Mouse (Mus musculus) stomach, embryonic 15.5 days (tissue): ENCODE results near the gene Gm20075. TPM values are rescaled to one million over a fixed set of nuclear protein-coding genes. Genes with fewer than 3 reads are reported as not detected.

Experiments used
- ATAC-seq: fragments of 200-750 bp; cut with Nextera tagmentation; 2 replicates; pipeline ENCODE4 v1.8.0; 2017; ENCODE audit warnings: low read depth, moderate number of reproducible peaks, moderate TSS enrichment; ENCODE audit not compliant: insufficient read depth, low FRiP score
- H3K27ac ChIP-seq: fragments of 300-500 bp; sonication (generic); 2 replicates; pipeline ENCODE4 v1.5.1; 2015; ENCODE audit warnings: mild to moderate bottlenecking, inconsistent platforms
- H3K27me3 ChIP-seq: fragments of 300-500 bp; sonication (generic); replicated peaks from 2 replicates; pipeline ENCODE4 v1.6.1; 2015; ENCODE audit warnings: inconsistent platforms
- H3K36me3 ChIP-seq: fragments of 300-500 bp; sonication (generic); 2 replicates; pipeline ENCODE4 v1.6.1; 2015; ENCODE audit warnings: inconsistent platforms
- H3K4me1 ChIP-seq: fragments of 300-500 bp; sonication (generic); 2 replicates; pipeline ENCODE4 v1.6.1; 2015; ENCODE audit warnings: inconsistent platforms
- H3K4me2 ChIP-seq: fragments of 300-500 bp; sonication (generic); 2 replicates; pipeline ENCODE4 v1.6.1; 2015; ENCODE audit warnings: mild to moderate bottlenecking, inconsistent platforms
- H3K4me3 ChIP-seq: fragments of 300-500 bp; sonication (generic); replicated peaks from 2 replicates; pipeline ENCODE4 v1.5.1; 2015; ENCODE audit warnings: inconsistent platforms
- H3K9ac ChIP-seq: fragments of 300-500 bp; sonication (generic); 2 replicates; pipeline ENCODE4 v1.6.1; 2015; ENCODE audit warnings: inconsistent platforms
- H3K9me3 ChIP-seq: fragments of 300-500 bp; sonication (generic); 2 replicates; pipeline ENCODE4 v1.6.1; 2016; ENCODE audit warnings: inconsistent platforms
- WGBS: fragments of 180-500 bp; shearing (Covaris S2); methylation state at CpG from one replicate; pipeline ENCODE4 v1.1.7; 2015; 5-methylcytosine and 5-hydroxymethylcytosine counted together
- polyA plus RNA-seq: library from polyadenylated mRNA; unstranded; fragments of >200 nt; fragmentation: Nextera tagmentation; extraction: Ambion mirVana; gene quantifications from 2 replicates; pipeline ENCODE4 v1.2.1, GENCODE M21; 2015

Gene Gm20075
- polyA plus RNA-seq, 1 experiment from 2014 or later, result 27.9 TPM

DNA sequence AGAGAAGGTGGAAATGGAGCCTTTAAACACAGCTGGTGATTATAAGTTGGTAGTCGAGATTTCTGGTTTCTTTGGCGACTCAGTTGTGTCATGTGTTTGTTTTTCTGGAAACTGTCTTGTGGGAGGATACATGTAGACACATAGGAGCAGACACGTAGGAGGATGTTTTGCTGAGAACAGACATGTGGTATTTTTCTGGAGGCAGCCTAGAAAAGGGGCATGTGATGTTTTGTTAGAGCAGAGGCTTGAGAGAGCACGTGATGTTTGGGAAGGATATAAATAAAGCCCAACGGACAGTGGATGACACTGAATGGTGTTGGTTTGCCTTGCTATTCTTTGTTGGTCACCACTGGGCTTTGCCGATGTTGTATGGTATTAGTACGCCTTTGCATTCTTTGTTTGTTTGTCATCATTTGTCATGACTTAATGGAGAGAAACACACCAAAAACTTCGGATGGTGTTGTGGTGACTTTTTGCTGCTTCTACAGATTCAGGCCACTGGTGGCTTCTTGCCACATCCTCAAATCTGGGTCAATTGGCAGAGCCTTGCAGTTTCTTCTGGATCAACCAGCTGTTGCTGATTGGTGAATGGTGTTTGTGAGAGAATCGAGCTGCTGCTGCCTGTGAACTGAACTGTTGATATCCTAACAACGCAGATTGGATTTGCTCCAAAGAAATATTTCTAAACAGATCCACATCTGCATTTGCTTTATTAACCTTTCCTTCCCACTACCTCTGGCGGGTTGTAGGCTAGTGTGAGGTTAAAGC lies 40.7 kb downstream of the Gm20075 start:
- 67% methylated on average over 11 of the region's 11 CpGs for WGBS
- ATAC-seq, result no peak
- Histone ChIP-seq H3K4me3 (no peak overlapping the region), H3K4me2 (no peak overlapping the region), H3K27me3 (no peaks in the 10 kb centered on the region), H3K4me1 (no peaks in the 10 kb centered on the region), H3K9ac (no peak overlapping the region), H3K36me3 (no peaks in the 10 kb centered on the region), H3K9me3 (no peaks in the 10 kb centered on the region), H3K27ac (no peak overlapping the region)

DNA sequence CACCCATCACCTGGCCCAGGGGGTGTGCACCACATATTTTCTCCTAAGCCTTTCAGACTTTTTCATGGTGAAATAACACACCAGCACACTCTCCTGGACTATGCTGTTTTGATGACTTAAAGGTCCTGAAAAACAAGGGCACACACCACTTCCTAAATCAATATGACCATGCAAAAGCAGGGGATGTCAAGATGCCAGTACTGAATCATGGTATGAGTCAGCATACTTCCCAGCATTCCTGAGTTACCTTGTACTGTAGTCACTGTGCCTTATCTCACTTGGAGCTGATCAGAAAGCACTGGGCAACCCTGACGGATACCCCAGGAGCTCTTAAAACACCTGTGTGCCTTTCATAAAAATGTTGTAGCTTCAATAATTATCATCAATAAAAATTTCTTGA lies 41.6 kb downstream of the Gm20075 start:
- no peak overlapping the region for H3K4me2 ChIP-seq
- no peaks in the 10 kb centered on the region for H3K27me3 ChIP-seq
- no peak overlapping the region for H3K9ac ChIP-seq
- ATAC-seq, result no peak
- no peaks in the 10 kb centered on the region for H3K9me3 ChIP-seq
- 57% methylated on average over 1 of the region's 1 CpGs for WGBS
- H3K4me3 ChIP-seq, result no peak overlapping the region
- no peaks in the 10 kb centered on the region for H3K4me1 ChIP-seq
- no peak overlapping the region for H3K27ac ChIP-seq
- no peaks in the 10 kb centered on the region for H3K36me3 ChIP-seq

DNA sequence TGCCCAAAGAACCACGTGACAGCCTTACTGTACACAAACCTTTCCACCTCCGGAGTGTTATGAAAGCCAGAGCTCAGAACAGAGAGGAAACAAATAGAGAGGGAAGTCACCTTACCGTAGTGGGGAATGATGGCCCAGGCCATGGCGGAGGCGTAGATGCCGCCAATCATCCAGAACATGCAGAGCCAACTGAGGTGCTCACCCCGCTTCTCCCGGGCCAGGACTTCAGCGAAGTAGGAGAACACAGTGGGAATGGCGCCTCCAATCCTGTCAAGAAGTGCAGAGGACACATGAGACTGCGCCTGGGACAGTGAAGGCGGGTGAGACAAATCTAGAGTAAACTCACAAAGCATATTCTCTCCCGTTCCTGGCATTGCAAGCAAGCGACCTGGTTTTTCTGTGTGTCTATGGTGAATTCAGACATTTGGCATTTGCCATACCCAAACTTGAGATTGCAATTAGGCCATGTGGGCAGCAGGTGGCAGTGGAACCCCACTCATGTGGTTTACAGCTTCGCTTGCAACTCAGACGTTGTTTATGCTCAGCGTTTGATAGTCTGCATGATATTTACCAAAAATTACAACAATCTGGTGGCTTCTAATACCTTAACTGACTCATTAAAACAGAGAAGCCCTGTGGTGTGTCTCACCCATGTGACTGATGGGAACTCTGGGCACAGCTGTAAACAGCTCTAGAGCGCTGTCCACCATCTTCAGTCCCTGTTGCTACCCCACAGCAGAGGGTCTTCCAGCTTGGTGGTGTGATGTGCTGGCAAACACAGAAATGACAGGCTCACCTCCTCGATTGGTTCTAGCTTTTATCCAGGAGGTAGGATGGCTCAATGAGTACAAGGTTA lies 50.6 kb downstream of the Gm20075 start:
- H3K4me1 ChIP-seq, result no peaks in the 10 kb centered on the region

More for the DNA sequence above, 50.6 kb downstream of the Gm20075 start:
- Histone ChIP-seq H3K9ac (no peak overlapping the region), H3K9me3 (no peaks in the 10 kb centered on the region), H3K36me3 (no peaks in the 10 kb centered on the region), H3K4me2 (no peak overlapping the region), H3K27me3 (no peaks in the 10 kb centered on the region), H3K27ac (no peak overlapping the region), H3K4me3 (no peak overlapping the region)
- ATAC-seq, result no peak
- WGBS, result 61% methylated on average over 19 of the region's 19 CpGs

Other genes starting within 250 kb of the Gm20075 start
- 20.3 and 20.9 TPM in 2 replicates for gene Iqgap2, start 189.5 kb downstream of the Gm20075 start, polyA plus RNA-seq
- 0.15 and 0.21 TPM in 2 replicates for gene Gm17190, start 678 bp upstream of the Gm20075 start, polyA plus RNA-seq
- 2.6 TPM in 2 replicates for gene Sv2c, start 51.2 kb upstream of the Gm20075 start, polyA plus RNA-seq